Mouse (Mus musculus): ENCODE measurements at regions not wholly inside any gene's neighbourhood (a gene's known extent, or its start where the extent isn't known, plus 50 kb on each side); places are given as distances from the start of the nearest gene placed in this dataset.

- DNase-seq (ENCODE audit: low spot score), result no peak
Measured at GRCm38 (mm10) chr3:101524905-101525304, 79.6 kb downstream of the Atp1a1 start.

- no peak for DNase-seq (ENCODE audit: low spot score)
Measured at GRCm38 (mm10) chr3:101524444-101524843, 80.0 kb downstream of the Atp1a1 start.

- DNase-seq (ENCODE audit: low spot score), result no peak
Measured at GRCm38 (mm10) chr3:101523239-101523638, 81.2 kb downstream of the Atp1a1 start.

- DNase-seq (ENCODE audit: low spot score), result peak; percentile 19
Measured at GRCm38 (mm10) chr3:101522246-101522920, 82.1 kb downstream of the Atp1a1 start.

GRCm38 (mm10) chr3:101521155-101521554 lies 83.3 kb downstream of the Atp1a1 start:
- no peak for DNase-seq (ENCODE audit: low spot score)

- no peak for DNase-seq (ENCODE audit: low spot score)
Measured at GRCm38 (mm10) chr3:101520115-101520514, 84.4 kb downstream of the Atp1a1 start.

- no peak for DNase-seq (ENCODE audit: low spot score)
Measured at GRCm38 (mm10) chr3:101519551-101519950, 84.9 kb downstream of the Atp1a1 start.

- DNase-seq (ENCODE audit: low spot score), result no peak
Measured at GRCm38 (mm10) chr3:101518810-101519209, 85.7 kb downstream of the Atp1a1 start.

- DNase-seq (ENCODE audit: low spot score), result no peak
Measured at GRCm38 (mm10) chr3:101517547-101517946, 86.9 kb downstream of the Atp1a1 start.

- DNase-seq (ENCODE audit: low spot score), result no peak
Measured at GRCm38 (mm10) chr3:101516781-101517499, 87.5 kb downstream of the Atp1a1 start.

GRCm38 (mm10) chr3:101515566-101515965 lies 88.9 kb downstream of the Atp1a1 start:
- DNase-seq (ENCODE audit: low spot score), result no peak

GRCm38 (mm10) chr3:101513611-101514311 lies 90.7 kb downstream of the Atp1a1 start:
- no peak for DNase-seq (ENCODE audit: low spot score)
